Mouse (Mus musculus): ENCODE measurements at regions not wholly inside any gene's neighbourhood (a gene's known extent, or its start where the extent isn't known, plus 50 kb on each side); places are given as distances from the start of the nearest gene placed in this dataset.

DNA sequence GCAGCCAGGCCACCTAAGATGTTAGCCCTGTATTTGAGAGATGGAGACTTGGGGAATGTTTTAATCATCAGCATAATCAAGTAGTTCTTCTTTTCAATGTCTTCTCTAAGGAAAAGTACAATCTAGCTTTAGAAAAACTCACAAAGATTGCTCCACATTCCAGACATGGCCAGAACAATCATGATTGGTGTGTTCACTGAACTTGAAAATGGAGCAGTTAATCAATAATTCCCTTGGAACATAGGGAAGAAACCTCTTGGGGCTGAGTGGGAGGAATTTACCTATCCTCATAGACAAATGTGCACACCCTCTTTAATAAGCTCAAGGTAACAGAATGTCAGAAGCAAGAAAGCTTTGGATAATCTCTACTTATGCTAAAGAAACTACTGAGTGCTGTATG is 67.7 kb upstream of the Foxq1 start:
- DNase-seq (ENCODE audit: low spot score), result no peak

DNA sequence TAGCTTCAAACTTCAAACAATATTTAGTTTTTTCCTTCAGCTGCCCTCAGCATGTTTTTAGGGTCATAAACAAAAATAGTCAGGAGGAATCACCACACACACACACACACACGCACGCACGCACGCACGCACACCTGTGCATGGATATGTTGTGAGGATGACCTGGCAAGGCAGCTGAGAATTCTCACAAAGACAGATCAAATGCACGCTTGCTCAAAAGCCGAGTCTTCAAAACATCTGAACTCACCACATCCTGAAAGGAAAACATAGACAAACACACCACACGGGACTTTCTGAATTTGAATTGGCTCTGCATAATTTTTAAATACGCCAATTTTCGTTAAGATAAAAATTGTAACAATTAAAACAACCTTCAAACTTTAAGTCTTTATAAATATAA is 52.7 kb upstream of the Foxq1 start:
- no peak for DNase-seq (ENCODE audit: low spot score)

DNA sequence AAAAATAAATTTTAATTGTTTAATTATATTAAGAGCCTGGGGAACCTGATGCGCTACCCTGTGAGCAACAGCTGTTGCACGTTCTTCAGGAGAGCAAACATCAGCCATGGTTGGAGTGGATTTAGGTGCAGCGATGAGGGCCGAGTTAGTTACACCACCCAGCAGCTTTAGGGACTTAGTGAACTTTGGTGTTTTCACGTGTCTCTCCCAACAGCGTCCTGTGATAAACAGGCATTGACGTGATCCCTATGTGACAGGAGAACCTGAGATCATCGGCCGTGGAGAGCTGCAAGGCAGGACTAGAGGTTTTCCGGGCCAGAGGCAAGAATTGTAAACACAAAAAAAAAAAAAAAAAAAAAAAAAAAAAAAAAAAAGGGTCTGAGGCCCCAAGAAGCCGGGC is 52.1 kb upstream of the Foxq1 start:
- DNase-seq (ENCODE audit: low spot score), result no peak

DNA sequence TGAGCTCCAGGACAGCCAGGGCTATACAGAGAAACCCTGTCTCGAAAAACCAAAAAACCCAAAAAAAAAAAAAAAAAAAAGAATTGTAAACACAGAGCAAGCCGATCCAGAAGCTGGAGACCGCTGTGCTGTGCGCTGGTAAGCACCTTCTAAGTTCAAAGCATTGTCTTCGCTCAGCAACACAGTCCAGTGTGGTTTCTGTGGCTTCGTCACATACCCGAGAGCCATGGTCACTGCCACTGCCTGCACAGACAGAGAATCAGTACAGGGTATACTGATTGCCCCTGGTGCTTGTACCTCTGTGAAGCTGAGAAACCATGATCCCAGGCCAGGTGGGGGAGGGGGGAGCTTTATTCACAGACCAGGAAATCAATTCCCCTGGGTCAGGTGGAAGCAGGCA is 51.6 kb upstream of the Foxq1 start:
- DNase-seq (ENCODE audit: low spot score), result no peak

DNA sequence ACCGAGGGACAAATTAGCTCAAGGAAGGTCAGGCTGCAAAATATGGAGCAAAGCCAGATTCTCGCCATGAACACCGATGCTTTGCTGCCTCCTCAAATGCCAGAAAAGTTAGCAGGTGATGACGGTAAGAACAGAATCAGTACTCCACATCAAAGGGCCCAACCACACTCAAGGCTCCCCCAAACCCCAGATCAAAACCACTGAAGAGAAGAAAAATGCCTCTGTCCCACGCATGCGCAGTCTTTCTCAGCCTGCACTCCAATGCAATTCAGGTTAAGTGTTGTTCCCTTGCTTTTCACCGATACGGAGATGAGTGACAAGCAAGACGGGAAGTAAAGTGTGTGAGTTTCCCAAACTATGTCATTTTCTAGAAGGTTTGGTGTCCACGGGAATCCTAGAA is 50.5 kb upstream of the Foxq1 start:
- no peak for DNase-seq (ENCODE audit: low spot score)

Measured in embryo, embryonic 10 days (tissue).